Mouse (Mus musculus) liver, embryonic 14.5 days (tissue): ENCODE results near the gene Arhgdig. TPM values are rescaled to one million over a fixed set of nuclear protein-coding genes. Genes with fewer than 3 reads are reported as not detected.
A peak's percentile ranks its signal among the peaks of the same experiment; 100 is the strongest.

Source experiments
- ATAC-seq: fragments of 200-750 bp; cut with Nextera tagmentation; 2 replicates; pipeline ENCODE4 v1.8.0; 2017; ENCODE audit warnings: moderate number of reproducible peaks, mild to moderate bottlenecking, moderate library complexity; ENCODE audit not compliant: insufficient read depth
- DNase-seq, 3 experiments: peaks; one replicate each; pipeline ENCODE4 v3.0.0-alpha.2; 2012 to 2013; ENCODE audit warnings: low read depth in 3 of 3, low spot score in 3 of 3
- H3K27ac ChIP-seq: fragments of 300-500 bp; sonication (generic); 2 replicates; pipeline ENCODE4 v1.5.1; 2014; ENCODE audit warnings: moderate library complexity, mild to moderate bottlenecking, control low read depth, inconsistent platforms
- H3K27me3 ChIP-seq: fragments of 300-500 bp; sonication (generic); 2 replicates; pipeline ENCODE4 v1.6.1; 2014; ENCODE audit warnings: mild to moderate bottlenecking, low read length, moderate library complexity; ENCODE audit not compliant: control insufficient read depth, insufficient read depth
- H3K36me3 ChIP-seq: fragments of 300-500 bp; sonication (generic); replicated peaks from 2 replicates; pipeline ENCODE4 v1.6.1; 2014; ENCODE audit warnings: low read depth; ENCODE audit not compliant: control insufficient read depth, insufficient read depth
- H3K4me1 ChIP-seq, 2 experiments: fragments of 200-500 bp in 1 of 2; fragments of 300-500 bp in 1 of 2; sonication (generic) in 1 of 2; replicated peaks; 2 replicates each; pipeline ENCODE4 v1.6.1; 2012 to 2014; ENCODE audit warnings: antibody characterized with exemption in 1 of 2, inconsistent platforms in 1 of 2, low read length in 1 of 2; ENCODE audit not compliant: control insufficient read depth in 2 of 2, insufficient read depth in 2 of 2
- H3K4me2 ChIP-seq: fragments of 300-500 bp; sonication (generic); 2 replicates; pipeline ENCODE4 v1.6.1; 2014; ENCODE audit warnings: low read depth, mild to moderate bottlenecking, control low read depth, moderate library complexity
- H3K4me3 ChIP-seq, 2 experiments: fragments of 200-500 bp in 1 of 2; fragments of 300-500 bp in 1 of 2; sonication (generic) in 1 of 2; 2 replicates each; pipeline ENCODE4 v1.5.1; 2012 to 2014; ENCODE audit warnings: low read depth in 2 of 2, low read length in 2 of 2, mild to moderate bottlenecking in 2 of 2, control low read depth in 1 of 2, inconsistent platforms in 1 of 2, moderate library complexity in 1 of 2; ENCODE audit not compliant: insufficient read depth in 1 of 2
- H3K9ac ChIP-seq: fragments of 300-500 bp; sonication (generic); replicated peaks from 2 replicates; pipeline ENCODE4 v1.6.1; 2014; ENCODE audit warnings: mild to moderate bottlenecking, control low read depth, moderate library complexity
- H3K9me3 ChIP-seq: fragments of 300-500 bp; sonication (generic); 2 replicates; pipeline ENCODE4 v1.6.1; 2016; ENCODE audit warnings: low read length, mixed read lengths; ENCODE audit not compliant: control insufficient read depth
- CTCF ChIP-seq: IDR thresholded peaks from 2 replicates; pipeline ENCODE4 v1.5.1; 2016; ENCODE audit warnings: antibody characterized with exemption, low read depth, control low read depth
- EP300 ChIP-seq: IDR thresholded peaks from 2 replicates; pipeline ENCODE4 v1.6.1; 2016; ENCODE audit warnings: antibody characterized with exemption, low read depth
- WGBS: fragments of 180-500 bp; shearing (Covaris S2); extraction: QIAGEN DNeasy Blood & Tissue Kit; methylation state at CpG from one replicate; pipeline ENCODE4 v1.1.7; 2014; ENCODE audit not compliant: insufficient replicate concordance; 5-methylcytosine and 5-hydroxymethylcytosine counted together
- polyA plus RNA-seq, 2 experiments: library from polyadenylated mRNA; depleted of rRNA in 1 of 2; stranded (reverse) in 1 of 2; unstranded in 1 of 2; fragments of >200 nt; fragmentation: Nextera tagmentation in 1 of 2; extraction: Ambion mirVana in 1 of 2; gene quantifications; 2 replicates each; pipeline versions ENCODE4 v1.2.1 to v1.2.3; 2012 to 2014

Gene Arhgdig
- polyA plus RNA-seq, 2 experiments: 11.6 to 15.9 TPM

- peak within 1 kb of the TSS; percentile 65 to 86 for H3K4me3 ChIP-seq
- ATAC-seq (peak; percentile 93), DNase-seq (peak; percentile 87 to 91 (median 90))
- peak within 1 kb of the TSS; percentile 74 for H3K4me2 ChIP-seq
- no peaks in the 10 kb centered on the region for H3K9me3 ChIP-seq
- no peak for TF ChIP-seq CTCF
- no peak for TF ChIP-seq EP300
- H3K27ac ChIP-seq: peak within 1 kb of the TSS; percentile 51
- H3K9ac ChIP-seq: peak within 1 kb of the TSS; percentile 54
- H3K27me3 ChIP-seq: no peaks in the 10 kb centered on the region
- H3K36me3 ChIP-seq: no peaks in the 10 kb centered on the region
- peaks cover 15 to 31% of the 10 kb centered on the region in 2 experiments for H3K4me1 ChIP-seq
- 7% methylated on average over 33 of the region's 33 CpGs for WGBS
Measured at GRCm38 (mm10) chr17:26244101-26244841, 36.7 kb upstream of the Arhgdig start, which contains the start of gene Fam234a. Fam234a (minus strand) TSS chr17:26244242.

- 1% methylated on average over 32 of the region's 32 CpGs for WGBS
- peak overlapping the region; percentile 74 for H3K4me2 ChIP-seq
- peak overlapping the region; percentile 65 to 86 for H3K4me3 ChIP-seq
- H3K4me1 ChIP-seq: peaks cover 15 to 31% of the 10 kb centered on the region in 2 experiments
- H3K27me3 ChIP-seq: no peaks in the 10 kb centered on the region
- peak overlapping the region; percentile 54 for H3K9ac ChIP-seq
- TF ChIP-seq EP300 (no peak), CTCF (peak; percentile 62; the same call in 1 of the 2 replicates)
- ATAC-seq (peak; percentile 65), DNase-seq (peak in 1 of 3 experiments; percentile 51)
- no peak overlapping the region; the same call in 1 of the 2 replicates for H3K27ac ChIP-seq
- no peaks in the 10 kb centered on the region for H3K36me3 ChIP-seq
- H3K9me3 ChIP-seq: no peaks in the 10 kb centered on the region
Measured at GRCm38 (mm10) chr17:26243471-26244100, 36.0 kb upstream of the Arhgdig start.

GRCm38 (mm10) chr17:26240990-26241389 lies 33.4 kb upstream of the Arhgdig start:
- TF ChIP-seq CTCF (no peak), EP300 (no peak)
- H3K4me1 ChIP-seq: peaks cover 15 to 41% of the 10 kb centered on the region in 2 experiments
- H3K4me3 ChIP-seq: no peak overlapping the region
- H3K27me3 ChIP-seq: no peaks in the 10 kb centered on the region
- no peak overlapping the region for H3K27ac ChIP-seq
- no peak overlapping the region for H3K9ac ChIP-seq
- H3K4me2 ChIP-seq: no peak overlapping the region
- no peaks in the 10 kb centered on the region for H3K9me3 ChIP-seq
- no peak for DNase-seq
- H3K36me3 ChIP-seq: no peaks in the 10 kb centered on the region
- WGBS: 57% methylated on average over 6 of the region's 6 CpGs
- ATAC-seq: no peak

- Histone ChIP-seq H3K9me3 (no peaks in the 10 kb centered on the region), H3K9ac (no peak overlapping the region), H3K36me3 (no peaks in the 10 kb centered on the region), H3K27ac (peak overlapping the region; percentile 25), H3K4me1 (peaks cover 15 to 43% of the 10 kb centered on the region in 2 experiments), H3K4me2 (peak overlapping the region; percentile 6; the same call in 1 of the 2 replicates), H3K27me3 (no peaks in the 10 kb centered on the region), H3K4me3 (no peak overlapping the region)
- DNase-seq (no peak), ATAC-seq (no peak)
- TF ChIP-seq EP300 (peak; percentile 37; the same call in 1 of the 2 replicates), CTCF (no peak)
- 10% methylated on average over 6 of the region's 6 CpGs for WGBS
Measured at GRCm38 (mm10) chr17:26240120-26240790, 32.7 kb upstream of the Arhgdig start.
